Mouse (Mus musculus): ENCODE data around the gene Nap1l5. TPM values are rescaled to one million over a fixed set of nuclear protein-coding genes. Genes with fewer than 3 reads are reported as not detected.
A peak's percentile ranks its signal among the peaks of the same experiment; 100 is the strongest.

Gene Nap1l5
- polyA plus RNA-seq, 1 experiment from 2014 or later = 4.2 TPM

DNA sequence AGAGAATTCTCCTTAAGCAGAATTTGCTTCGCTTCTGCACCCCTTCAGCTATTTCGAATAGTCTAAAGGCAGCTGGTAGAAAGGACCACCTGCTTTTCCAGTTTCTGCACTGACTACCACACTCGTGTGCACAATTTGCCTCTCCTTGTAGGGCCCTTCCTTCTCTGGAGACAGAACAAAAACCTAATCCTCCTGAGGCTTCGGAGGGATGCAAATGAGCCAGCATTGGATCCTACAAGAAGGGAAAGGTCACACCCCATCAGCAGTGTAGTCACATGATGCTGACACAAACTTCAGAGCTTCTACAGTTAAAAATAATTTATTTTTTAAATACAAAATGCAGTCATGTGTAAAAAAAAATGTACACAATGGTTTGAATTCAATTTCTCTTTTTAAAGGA is 24.3 kb upstream of the Nap1l5 start:
- no peaks in the 10 kb centered on the region for H3K9me3 ChIP-seq
- H3K4me3 ChIP-seq = no peak overlapping the region
- no peaks in the 10 kb centered on the region for H3K36me3 ChIP-seq
- H3K27ac ChIP-seq = no peak overlapping the region
- no peak overlapping the region for H3K9ac ChIP-seq
- 81% methylated on average over 4 of the region's 4 CpGs for WGBS
- H3K4me1 ChIP-seq = no peaks in the 10 kb centered on the region
- H3K27me3 ChIP-seq = no peaks in the 10 kb centered on the region
- no peak overlapping the region for H3K4me2 ChIP-seq
- no peak for ATAC-seq (ENCODE audit: insufficient number of reproducible peaks, low FRiP score, low TSS enrichment, low read depth)

DNA sequence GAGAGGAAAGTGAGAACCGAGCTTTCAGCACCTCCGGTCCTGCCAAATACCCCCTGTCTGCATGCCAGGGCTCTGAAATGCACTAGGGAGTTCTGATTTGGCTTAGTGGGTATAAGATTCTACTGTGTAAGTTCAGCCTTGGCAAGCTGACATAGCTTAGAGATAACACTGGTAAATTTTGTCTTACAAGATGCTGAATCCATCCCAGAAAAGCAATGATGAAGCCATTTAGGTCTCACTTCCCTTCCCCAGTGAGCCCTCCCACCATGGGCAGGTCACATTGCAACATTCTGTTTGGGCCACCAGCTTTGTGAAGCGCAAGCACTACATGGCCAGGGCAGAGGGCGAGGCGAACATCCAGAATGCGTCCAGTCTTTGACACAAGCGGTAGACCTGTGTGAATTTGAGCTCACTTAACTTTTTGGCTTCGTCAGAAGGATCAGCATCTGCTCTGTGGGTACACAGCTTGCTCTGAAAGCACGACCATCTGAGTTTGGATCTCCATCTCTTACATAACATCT is 23.1 kb upstream of the Nap1l5 start:
- Histone ChIP-seq H3K36me3 (no peaks in the 10 kb centered on the region), H3K4me2 (no peak overlapping the region), H3K4me3 (no peak overlapping the region), H3K9ac (no peak overlapping the region), H3K9me3 (no peaks in the 10 kb centered on the region), H3K27me3 (no peaks in the 10 kb centered on the region), H3K4me1 (no peaks in the 10 kb centered on the region), H3K27ac (no peak overlapping the region)
- WGBS = 78% methylated on average over 9 of the region's 9 CpGs
- no peak for ATAC-seq (ENCODE audit: insufficient number of reproducible peaks, low FRiP score, low TSS enrichment, low read depth)

DNA sequence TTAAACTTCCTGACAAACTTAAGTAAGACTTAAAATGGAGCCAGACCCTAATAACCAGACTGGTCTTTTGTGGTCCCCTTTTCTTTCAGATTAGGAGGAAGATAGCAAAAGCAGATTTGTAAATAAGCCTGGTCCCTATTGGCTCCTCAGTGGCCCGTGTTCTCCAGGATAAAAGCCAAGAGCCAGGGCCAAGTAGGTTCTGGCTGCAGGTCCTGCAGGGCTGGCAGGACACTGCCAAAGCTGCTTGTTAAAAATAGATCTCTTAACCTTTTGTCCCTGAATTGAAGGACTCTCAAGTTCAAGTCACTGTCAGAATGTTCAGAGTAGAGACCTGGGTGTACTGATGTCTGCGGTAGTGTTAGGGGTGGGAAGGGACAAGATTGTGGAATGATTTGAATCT is 21.0 kb upstream of the Nap1l5 start:
- Histone ChIP-seq H3K4me3 (no peak overlapping the region), H3K4me1 (no peaks in the 10 kb centered on the region), H3K4me2 (no peak overlapping the region), H3K9me3 (no peaks in the 10 kb centered on the region), H3K9ac (no peak overlapping the region), H3K27ac (no peak overlapping the region), H3K27me3 (no peaks in the 10 kb centered on the region), H3K36me3 (no peaks in the 10 kb centered on the region)
- ATAC-seq (ENCODE audit: insufficient number of reproducible peaks, low FRiP score, low TSS enrichment, low read depth) = no peak
- 69% methylated on average over 2 of the region's 2 CpGs for WGBS

DNA sequence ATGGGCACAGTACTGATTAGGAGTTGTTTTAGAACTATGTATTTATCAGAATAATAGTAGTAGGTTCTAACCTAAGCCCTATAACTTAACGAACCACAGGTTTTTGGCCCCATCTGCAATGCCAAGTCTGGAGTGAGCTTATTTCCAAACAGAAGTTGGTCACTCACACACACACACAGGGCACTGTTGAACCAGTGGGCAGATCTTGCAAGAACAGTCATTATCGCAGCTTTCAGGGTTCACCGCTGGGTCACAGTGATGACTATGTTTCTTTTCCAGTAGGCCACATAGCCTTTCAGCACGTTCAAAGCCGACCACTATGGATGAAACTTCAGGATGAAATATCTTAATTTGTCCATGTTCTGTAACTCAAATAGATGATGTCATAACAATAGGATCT is 15.6 kb upstream of the Nap1l5 start:
- no peaks in the 10 kb centered on the region for H3K4me1 ChIP-seq
- no peak for ATAC-seq (ENCODE audit: insufficient number of reproducible peaks, low FRiP score, low TSS enrichment, low read depth)
- no peaks in the 10 kb centered on the region for H3K27me3 ChIP-seq
- H3K4me2 ChIP-seq = no peak overlapping the region
- no peak overlapping the region for H3K9ac ChIP-seq
- H3K27ac ChIP-seq = no peak overlapping the region
- no peaks in the 10 kb centered on the region for H3K36me3 ChIP-seq
- H3K4me3 ChIP-seq = no peak overlapping the region
- 79% methylated on average over 5 of the region's 5 CpGs for WGBS
- H3K9me3 ChIP-seq = no peaks in the 10 kb centered on the region

DNA sequence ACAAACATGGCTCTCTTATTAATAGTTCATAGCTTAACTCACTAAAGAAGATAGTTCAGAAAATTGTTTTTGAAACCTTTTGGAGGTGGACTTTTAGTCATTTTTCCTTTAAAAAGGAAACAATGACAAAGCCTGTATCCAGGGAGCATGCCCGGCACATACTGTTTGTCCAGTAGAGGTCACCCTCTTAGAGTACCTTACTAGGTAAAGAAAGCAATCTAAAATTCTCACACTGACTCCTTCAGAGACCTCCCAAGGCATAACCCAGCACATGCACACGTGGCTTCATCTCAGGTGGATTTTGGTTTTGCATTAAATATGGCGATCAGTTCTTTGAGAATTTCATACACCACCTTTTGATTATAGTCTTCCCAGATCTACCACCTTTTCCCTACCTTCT is 14.7 kb upstream of the Nap1l5 start:
- H3K4me3 ChIP-seq = no peak overlapping the region
- H3K9ac ChIP-seq = no peak overlapping the region
- H3K36me3 ChIP-seq = no peaks in the 10 kb centered on the region
- no peak overlapping the region for H3K27ac ChIP-seq
- H3K4me2 ChIP-seq = no peak overlapping the region
- no peak for ATAC-seq (ENCODE audit: insufficient number of reproducible peaks, low FRiP score, low TSS enrichment, low read depth)
- no peaks in the 10 kb centered on the region for H3K9me3 ChIP-seq
- H3K27me3 ChIP-seq = no peaks in the 10 kb centered on the region
- WGBS = 38% methylated on average over 3 of the region's 3 CpGs
- no peaks in the 10 kb centered on the region for H3K4me1 ChIP-seq

DNA sequence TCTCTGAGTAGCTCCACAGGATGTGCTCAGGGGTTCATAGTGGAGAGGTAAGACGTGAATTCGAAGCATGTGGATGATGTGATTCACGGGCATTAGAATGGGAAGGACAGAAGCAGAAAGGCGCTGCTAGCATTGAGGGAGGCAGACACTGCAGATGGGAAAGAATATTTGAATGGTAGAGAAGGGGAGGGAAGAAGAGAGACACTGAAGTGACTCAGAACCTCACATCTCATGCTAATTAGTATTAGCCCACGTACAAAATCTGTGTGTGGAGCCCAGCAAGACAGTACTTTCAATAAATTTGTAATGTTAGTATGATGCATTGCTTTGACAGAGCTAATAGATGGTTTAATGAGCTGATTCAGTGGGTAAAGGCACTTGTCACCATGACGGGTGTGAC is 13.9 kb upstream of the Nap1l5 start:
- no peak for ATAC-seq (ENCODE audit: insufficient number of reproducible peaks, low FRiP score, low TSS enrichment, low read depth)
- Histone ChIP-seq H3K9ac (no peak overlapping the region), H3K36me3 (no peaks in the 10 kb centered on the region), H3K9me3 (no peaks in the 10 kb centered on the region), H3K4me2 (no peak overlapping the region), H3K4me3 (no peak overlapping the region), H3K27me3 (no peaks in the 10 kb centered on the region), H3K27ac (no peak overlapping the region), H3K4me1 (no peaks in the 10 kb centered on the region)
- WGBS = 80% methylated on average over 6 of the region's 6 CpGs

DNA sequence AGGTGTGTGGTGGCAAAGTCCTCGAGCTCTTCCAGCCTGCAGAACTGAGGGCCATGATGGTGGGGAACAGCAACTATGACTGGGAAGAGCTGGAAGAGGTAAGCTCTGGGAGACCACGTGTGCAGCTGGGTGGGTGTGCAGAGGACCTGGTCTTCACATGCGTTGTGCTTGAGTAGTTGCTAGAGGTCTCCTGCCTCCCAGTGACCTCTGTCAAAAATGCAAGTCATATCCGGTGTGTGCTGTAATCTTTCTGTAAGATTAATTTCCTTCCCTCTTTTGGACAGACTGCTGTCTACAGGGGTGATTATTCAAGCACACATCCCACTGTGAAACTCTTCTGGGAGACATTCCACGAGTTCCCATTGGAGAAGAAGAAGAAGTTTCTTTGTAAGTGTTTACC is 9.6 kb upstream of the Nap1l5 start:
- Histone ChIP-seq H3K4me3 (no peak overlapping the region), H3K9me3 (no peaks in the 10 kb centered on the region), H3K4me2 (no peak overlapping the region), H3K27ac (no peak overlapping the region), H3K36me3 (no peaks in the 10 kb centered on the region), H3K27me3 (no peaks in the 10 kb centered on the region), H3K9ac (no peak overlapping the region), H3K4me1 (no peaks in the 10 kb centered on the region)
- WGBS = 88% methylated on average over 5 of the region's 5 CpGs
- ATAC-seq (ENCODE audit: insufficient number of reproducible peaks, low FRiP score, low TSS enrichment, low read depth) = no peak

DNA sequence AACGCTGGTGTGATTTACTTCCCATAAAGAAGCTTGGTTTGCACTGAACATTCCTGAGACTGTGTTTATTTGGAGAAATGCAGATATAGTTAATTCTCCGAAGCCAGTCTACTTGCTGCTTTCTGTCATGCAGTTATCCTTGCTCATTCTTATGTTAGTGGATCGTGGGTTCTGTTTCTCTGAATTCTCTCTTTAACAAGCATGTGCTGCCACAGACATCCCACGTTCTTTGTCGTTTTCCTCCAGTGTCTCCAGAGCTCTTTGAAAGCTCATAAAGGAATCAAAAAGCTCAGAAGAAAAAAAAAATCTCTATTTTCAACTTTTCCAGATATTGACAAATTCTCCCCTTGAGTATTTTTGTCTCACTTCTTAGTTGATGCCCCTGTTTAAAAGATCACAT is 7.1 kb upstream of the Nap1l5 start:
- Histone ChIP-seq H3K9me3 (no peaks in the 10 kb centered on the region), H3K4me3 (no peak overlapping the region), H3K9ac (no peak overlapping the region), H3K4me1 (no peaks in the 10 kb centered on the region), H3K27ac (no peak overlapping the region), H3K36me3 (no peaks in the 10 kb centered on the region), H3K27me3 (no peaks in the 10 kb centered on the region), H3K4me2 (no peak overlapping the region)
- ATAC-seq (ENCODE audit: insufficient number of reproducible peaks, low FRiP score, low TSS enrichment, low read depth) = no peak
- 71% methylated on average over 5 of the region's 5 CpGs for whole genome bisulfite sequencing

DNA sequence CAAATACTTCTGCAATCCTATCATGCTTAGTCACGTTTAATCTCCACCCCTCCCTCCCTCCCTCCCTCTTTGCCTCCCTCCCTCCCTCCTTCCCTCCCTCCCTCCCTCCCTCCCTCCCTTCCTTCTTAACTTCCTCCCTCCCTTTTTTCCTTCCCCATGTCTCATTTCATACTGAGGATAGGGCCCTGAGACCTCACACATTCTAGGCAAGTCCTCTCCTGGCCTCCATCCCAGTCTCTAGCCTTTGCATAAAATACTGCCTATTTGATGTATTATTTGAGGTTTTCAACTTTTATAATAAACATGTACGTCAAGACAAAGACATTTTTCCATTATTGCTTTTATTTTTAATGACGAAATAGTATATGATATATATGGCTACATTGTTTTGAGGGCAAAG is 6.7 kb upstream of the Nap1l5 start:
- no peak overlapping the region for H3K4me3 ChIP-seq
- no peak overlapping the region for H3K9ac ChIP-seq
- no peaks in the 10 kb centered on the region for H3K36me3 ChIP-seq
- H3K27ac ChIP-seq = no peak overlapping the region
- no peaks in the 10 kb centered on the region for H3K9me3 ChIP-seq
- ATAC-seq (ENCODE audit: insufficient number of reproducible peaks, low FRiP score, low TSS enrichment, low read depth) = no peak
- no peaks in the 10 kb centered on the region for H3K27me3 ChIP-seq
- 66% methylated on average over 3 of the region's 3 CpGs for WGBS
- no peak overlapping the region for H3K4me2 ChIP-seq
- H3K4me1 ChIP-seq = no peaks in the 10 kb centered on the region

DNA sequence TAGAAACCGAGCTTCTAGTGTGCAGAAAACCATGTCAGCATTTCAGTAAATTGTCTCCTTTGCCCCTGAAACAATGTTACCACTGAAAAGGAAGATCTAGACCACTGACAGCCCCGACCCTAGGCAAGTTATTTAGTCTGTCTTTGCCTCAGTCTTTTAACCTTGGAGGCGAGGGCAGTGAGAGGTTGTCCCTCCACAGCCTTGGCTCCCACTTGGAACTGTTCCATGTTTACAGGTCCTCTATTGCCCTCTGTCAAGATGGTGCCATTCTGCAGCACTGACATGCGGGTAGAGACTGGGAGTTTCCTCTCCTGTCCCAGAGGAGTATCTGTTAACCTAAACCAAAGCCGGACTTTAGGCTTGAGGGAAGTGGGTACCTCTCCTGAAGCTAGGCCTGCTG is 6.0 kb upstream of the Nap1l5 start:
- Histone ChIP-seq H3K27me3 (no peaks in the 10 kb centered on the region), H3K36me3 (no peaks in the 10 kb centered on the region), H3K9ac (no peak overlapping the region), H3K27ac (no peak overlapping the region), H3K4me1 (no peaks in the 10 kb centered on the region), H3K9me3 (no peaks in the 10 kb centered on the region), H3K4me2 (no peak overlapping the region), H3K4me3 (no peak overlapping the region)
- 80% methylated on average over 5 of the region's 5 CpGs for WGBS
- no peak for ATAC-seq (ENCODE audit: insufficient number of reproducible peaks, low FRiP score, low TSS enrichment, low read depth)

DNA sequence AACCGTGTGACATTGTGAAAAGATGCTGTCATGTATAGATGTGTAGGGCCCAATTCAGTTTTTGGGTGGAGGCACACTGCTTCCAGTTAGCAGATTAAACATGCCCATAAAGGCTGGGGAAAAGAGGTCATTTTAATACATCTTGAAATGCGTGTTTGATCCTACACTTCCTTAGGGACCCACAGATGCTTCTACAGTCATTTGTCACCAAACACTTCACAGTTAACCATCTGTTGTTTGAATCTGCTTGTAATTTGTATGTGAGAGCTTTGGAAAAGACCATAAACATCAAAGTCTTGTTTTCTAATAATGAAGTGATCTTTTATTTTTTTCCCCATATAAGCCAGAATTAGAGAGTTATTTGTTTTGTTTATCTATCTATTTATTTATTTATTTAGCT is 915 bp upstream of the Nap1l5 start:
- H3K27ac ChIP-seq = no peak overlapping the region
- no peak for ATAC-seq (ENCODE audit: insufficient number of reproducible peaks, low FRiP score, low TSS enrichment, low read depth)
- H3K4me1 ChIP-seq = 0 out of 2 replicates have a peak, but pooled peaks cover 6% of the 10 kb centered on the region
- H3K36me3 ChIP-seq = peaks cover 5% of the 10 kb centered on the region; the same call in 1 of the 2 replicates
- no peak overlapping the region for H3K4me2 ChIP-seq
- H3K4me3 ChIP-seq = no peak overlapping the region
- WGBS = 64% methylated on average over 2 of the region's 2 CpGs
- no peaks in the 10 kb centered on the region for H3K27me3 ChIP-seq
- peaks cover 9% of the 10 kb centered on the region; the same call in 1 of the 2 replicates for H3K9me3 ChIP-seq
- no peak overlapping the region for H3K9ac ChIP-seq

DNA sequence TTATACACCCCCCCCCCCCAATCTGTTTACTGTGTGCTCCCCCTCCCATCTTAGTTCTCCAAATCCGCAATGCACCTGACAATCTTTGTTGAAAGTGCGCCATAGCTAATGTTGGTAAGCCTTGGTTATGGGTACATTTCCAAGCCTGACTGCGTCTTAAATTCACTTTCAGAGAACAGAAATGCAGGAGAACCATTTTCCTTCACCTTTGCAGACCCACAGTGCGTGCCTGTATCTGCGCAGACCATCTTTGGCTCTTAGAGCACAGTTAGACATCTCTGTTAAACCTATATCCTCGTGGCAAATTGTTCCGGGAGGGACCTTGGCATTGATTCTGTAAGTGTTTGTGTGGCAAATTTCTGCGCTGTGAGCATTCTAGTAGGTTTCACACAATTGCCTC is 460 bp upstream of the Nap1l5 start:
- no peaks in the 10 kb centered on the region for H3K27me3 ChIP-seq
- H3K36me3 ChIP-seq = peaks cover 5% of the 10 kb centered on the region; the same call in 1 of the 2 replicates
- peak overlapping the region; percentile 76 for H3K4me2 ChIP-seq
- H3K4me1 ChIP-seq = 0 out of 2 replicates have a peak, but pooled peaks cover 6% of the 10 kb centered on the region
- H3K9me3 ChIP-seq = peaks cover 9% of the 10 kb centered on the region; the same call in 1 of the 2 replicates
- ATAC-seq (ENCODE audit: insufficient number of reproducible peaks, low FRiP score, low TSS enrichment, low read depth) = no peak
- H3K4me3 ChIP-seq = peak overlapping the region; percentile 43; the same call in 1 of the 2 replicates
- H3K27ac ChIP-seq = no peak overlapping the region
- no peak overlapping the region for H3K9ac ChIP-seq
- WGBS = 82% methylated on average over 8 of the region's 8 CpGs

DNA sequence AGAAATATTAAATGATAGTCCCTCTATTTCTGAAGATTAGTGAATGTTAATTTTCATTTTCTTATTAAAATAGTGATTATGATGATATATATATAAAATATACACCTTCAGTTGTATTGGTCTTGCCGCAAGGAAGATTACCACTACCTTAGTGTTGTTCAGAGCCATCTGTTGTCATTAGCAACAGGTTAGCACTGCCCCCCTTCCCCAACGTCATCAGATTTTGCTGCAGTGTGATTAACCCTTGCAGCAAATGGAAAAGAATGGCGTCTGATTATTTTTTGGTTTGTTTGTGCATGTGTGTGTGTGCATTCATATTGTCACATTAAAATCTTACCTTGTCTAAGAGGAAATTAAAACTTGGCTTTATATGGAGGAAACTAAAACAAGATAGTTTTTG is 2.3 kb downstream of the Nap1l5 start:
- Histone ChIP-seq H3K4me1 (0 out of 2 replicates have a peak, but pooled peaks cover 6% of the 10 kb centered on the region), H3K27me3 (no peaks in the 10 kb centered on the region), H3K4me3 (no peak overlapping the region), H3K27ac (no peak overlapping the region), H3K9ac (no peak overlapping the region), H3K36me3 (peaks cover 5% of the 10 kb centered on the region; the same call in 1 of the 2 replicates), H3K4me2 (no peak overlapping the region), H3K9me3 (peaks cover 9% of the 10 kb centered on the region; the same call in 1 of the 2 replicates)
- WGBS = 49% methylated on average over 3 of the region's 3 CpGs
- no peak for ATAC-seq (ENCODE audit: insufficient number of reproducible peaks, low FRiP score, low TSS enrichment, low read depth)

Measured in limb, embryonic 15.5 days (tissue).